Mouse (Mus musculus) retina, embryonic 14.5 days (tissue): ENCODE data around the gene Wdr73.

Source experiments
- DNase-seq: peaks from one replicate; pipeline ENCODE4 v3.0.0-alpha.2; 2015; ENCODE audit warnings: low spot score

The Wdr73 gene

GRCm38 (mm10) chr7:80894815-80895519 lies 6.1 kb downstream of the Wdr73 start:
- DNase-seq = no peak

- no peak for DNase-seq
Measured at GRCm38 (mm10) chr7:80894196-80894595, 6.9 kb downstream of the Wdr73 start.

- DNase-seq = no peak
Measured at GRCm38 (mm10) chr7:80893753-80894129, 7.3 kb downstream of the Wdr73 start.

- DNase-seq = no peak
Measured at GRCm38 (mm10) chr7:80893086-80893752, 7.8 kb downstream of the Wdr73 start.

- no peak for DNase-seq
Measured at GRCm38 (mm10) chr7:80889841-80890241, 11.2 kb downstream of the Wdr73 start.

GRCm38 (mm10) chr7:80889021-80889511 lies 12.0 kb downstream of the Wdr73 start:
- peak; percentile 61 for DNase-seq

- no peak for DNase-seq
Measured at GRCm38 (mm10) chr7:80888595-80888994, 12.5 kb downstream of the Wdr73 start.

- DNase-seq = peak; percentile 35
Measured at GRCm38 (mm10) chr7:80885666-80886065, 15.4 kb downstream of the Wdr73 start.

- DNase-seq = peak; percentile 75
Measured at GRCm38 (mm10) chr7:80882830-80883505, 18.1 kb downstream of the Wdr73 start.

GRCm38 (mm10) chr7:80875727-80876126 lies 25.3 kb downstream of the Wdr73 start:
- no peak for DNase-seq

GRCm38 (mm10) chr7:80873631-80874030 lies 27.4 kb downstream of the Wdr73 start:
- DNase-seq = no peak

GRCm38 (mm10) chr7:80873038-80873437 lies 28.0 kb downstream of the Wdr73 start:
- no peak for DNase-seq

GRCm38 (mm10) chr7:80868686-80869085 lies 32.4 kb downstream of the Wdr73 start:
- DNase-seq = no peak

GRCm38 (mm10) chr7:80866514-80867147 lies 34.4 kb downstream of the Wdr73 start:
- no peak for DNase-seq

- DNase-seq = no peak
Measured at GRCm38 (mm10) chr7:80865521-80865920, 35.5 kb downstream of the Wdr73 start.

- DNase-seq = no peak
Measured at GRCm38 (mm10) chr7:80864831-80865230, 36.2 kb downstream of the Wdr73 start.

- no peak for DNase-seq
Measured at GRCm38 (mm10) chr7:80864151-80864550, 36.9 kb downstream of the Wdr73 start.

- DNase-seq = no peak
Measured at GRCm38 (mm10) chr7:80863520-80863919, 37.5 kb downstream of the Wdr73 start.

GRCm38 (mm10) chr7:80862475-80862874 lies 38.6 kb downstream of the Wdr73 start:
- DNase-seq = no peak

- peak; percentile 95 for DNase-seq
Measured at GRCm38 (mm10) chr7:80860729-80861274, 40.3 kb downstream of the Wdr73 start, which contains the start of gene Zscan2. TSS of gene Zscan2 (plus strand) at chr7:80860920.

GRCm38 (mm10) chr7:80860227-80860626 lies 40.8 kb downstream of the Wdr73 start:
- DNase-seq = peak; percentile 64

- peak; percentile 90 for DNase-seq
Measured at GRCm38 (mm10) chr7:80857181-80857580, 43.9 kb downstream of the Wdr73 start.
